Mouse (Mus musculus) limb, embryonic 10.5 days (tissue): ENCODE results near the gene Slc25a27. TPM values are rescaled to one million over a fixed set of nuclear protein-coding genes. Genes with fewer than 3 reads are reported as not detected.

Experiments
- DNase-seq: peaks from one replicate; pipeline ENCODE4 v3.0.0-alpha.2; 2017; ENCODE audit warnings: low spot score
- H3K27ac ChIP-seq: fragments of 300-500 bp; sonication (generic); 2 replicates; pipeline ENCODE4 v1.5.1; 2016; ENCODE audit warnings: mild to moderate bottlenecking
- H3K27me3 ChIP-seq: fragments of 300-500 bp; sonication (generic); 2 replicates; pipeline ENCODE4 v1.6.1; 2016; ENCODE audit warnings: low read depth, mild to moderate bottlenecking; ENCODE audit not compliant: poor library complexity, severe bottlenecking
- H3K36me3 ChIP-seq: fragments of 300-500 bp; sonication (generic); 2 replicates; pipeline ENCODE4 v1.6.1; 2016; ENCODE audit warnings: mild to moderate bottlenecking, moderate library complexity
- H3K4me1 ChIP-seq: fragments of 300-500 bp; sonication (generic); 2 replicates; pipeline ENCODE4 v1.6.1; 2016
- H3K4me3 ChIP-seq: fragments of 300-500 bp; sonication (generic); 2 replicates; pipeline ENCODE4 v1.5.1; 2016; ENCODE audit warnings: mild to moderate bottlenecking, moderate library complexity
- H3K9me3 ChIP-seq: fragments of 300-500 bp; sonication (generic); replicated peaks from 2 replicates; pipeline ENCODE4 v1.6.1; 2016; ENCODE audit warnings: mild to moderate bottlenecking
- WGBS: fragments of 180-500 bp; shearing (Covaris S2); methylation state at CpG from one replicate; pipeline ENCODE4 v1.1.7; 2016; 5-methylcytosine and 5-hydroxymethylcytosine counted together
- polyA plus RNA-seq: library from polyadenylated mRNA; unstranded; fragments of >200 nt; fragmentation: Nextera tagmentation; extraction: Ambion mirVana; gene quantifications from 2 replicates; pipeline ENCODE4 v1.2.1, GENCODE M21; 2016

Slc25a27 gene
- polyA plus RNA-seq, 1 experiment from 2014 or later = 35.8 TPM

DNA sequence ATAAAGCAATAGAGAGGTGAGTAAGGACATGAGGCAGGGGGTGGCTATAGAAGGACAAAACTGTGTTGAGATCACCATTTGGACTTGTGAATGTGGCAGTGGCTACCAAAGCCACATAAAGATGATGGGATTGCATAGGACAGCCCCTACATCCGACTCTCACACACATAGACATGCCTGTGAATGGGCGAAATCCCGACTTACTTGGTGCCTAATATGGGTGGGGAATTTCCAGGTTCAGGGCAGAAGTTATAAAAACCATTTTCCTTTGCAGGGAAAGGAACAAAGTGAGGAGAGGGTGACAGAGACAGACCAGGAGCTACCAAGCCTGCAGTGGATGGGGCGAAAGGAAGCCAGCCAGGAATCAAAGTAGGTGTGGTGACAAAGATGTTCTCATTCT lies 29.9 kb downstream of the Slc25a27 start:
- Histone ChIP-seq H3K36me3 (peaks cover 3% of the 10 kb centered on the region), H3K27ac (no peak overlapping the region), H3K4me1 (no peaks in the 10 kb centered on the region), H3K9me3 (no peaks in the 10 kb centered on the region), H3K27me3 (0 out of 2 replicates have a peak, but pooled peaks cover 5% of the 10 kb centered on the region), H3K4me3 (no peak overlapping the region)
- WGBS = 88% methylated on average over 4 of the region's 4 CpGs
- no peak for DNase-seq

DNA sequence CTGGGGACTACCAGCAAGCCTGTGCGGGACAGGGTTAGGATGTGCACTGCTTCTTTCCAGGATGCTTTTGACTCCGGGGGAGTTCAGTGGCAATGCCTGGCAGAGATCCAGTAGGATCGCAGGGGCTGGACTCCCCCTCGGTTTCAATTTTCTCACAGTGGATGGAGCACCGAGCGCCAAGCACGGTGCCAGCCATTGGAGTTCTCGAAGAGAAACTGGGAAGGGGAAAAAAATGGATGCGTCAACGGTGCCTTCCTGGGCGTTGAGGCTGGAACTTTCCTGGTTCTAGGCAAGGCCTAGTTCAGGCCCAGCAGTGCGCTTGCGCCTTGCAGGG lies 36.6 kb downstream of the Slc25a27 start:
- no peak for DNase-seq

DNA sequence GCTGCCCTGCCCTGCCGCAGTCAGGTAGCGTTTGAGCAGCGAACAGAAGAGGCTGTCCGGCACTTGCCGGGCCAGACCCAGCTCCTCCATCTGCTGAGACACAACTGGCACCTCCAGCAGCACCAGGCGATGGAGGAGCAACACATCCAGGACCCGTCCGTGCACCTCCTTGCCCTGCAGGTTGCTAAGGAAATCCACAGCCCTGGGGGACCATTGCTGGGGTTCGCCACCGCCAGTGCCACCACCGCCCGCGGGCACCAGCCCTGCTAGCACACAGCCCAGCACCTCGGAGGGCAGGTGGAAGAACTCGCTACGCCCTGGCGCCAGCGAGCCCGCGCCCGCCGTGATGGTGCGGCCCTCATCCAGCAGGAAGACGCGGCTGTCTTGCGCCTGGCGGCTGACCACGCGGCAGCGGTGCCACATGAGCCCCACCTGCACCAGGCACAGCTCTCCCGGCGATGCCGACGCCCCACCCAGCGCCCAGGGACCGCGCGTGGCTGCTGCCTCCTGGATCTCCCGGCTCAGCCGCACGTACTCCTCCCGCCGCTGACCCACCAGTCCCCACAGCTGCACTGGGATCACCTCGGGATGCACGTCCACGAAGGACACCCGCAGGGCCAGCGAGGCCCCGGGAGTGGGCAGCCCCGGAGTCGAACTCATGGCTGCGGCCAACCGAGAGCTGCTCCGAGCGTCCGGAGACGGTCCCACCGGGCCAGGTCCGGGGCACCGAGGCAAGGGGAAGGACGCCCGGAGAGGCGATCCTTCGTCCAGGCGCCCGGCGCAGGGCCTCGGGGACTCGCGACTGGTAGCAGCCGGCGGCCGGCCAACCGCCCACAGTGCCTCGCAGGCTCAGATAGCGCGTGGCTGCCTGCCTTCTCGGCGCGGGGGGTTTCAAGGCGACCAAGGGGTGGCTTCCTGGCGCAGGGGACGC lies 37.3 kb downstream of the Slc25a27 start, which contains the start of gene Tdrd6:
Tdrd6 (minus strand) TSS at position 804 of the 931 bp plus-strand sequence.
- H3K4me1 ChIP-seq = peaks cover 13% of the 10 kb centered on the region
- H3K36me3 ChIP-seq = no peaks in the 10 kb centered on the region
- peak within 1 kb of the TSS; percentile 38 for H3K27ac ChIP-seq
- DNase-seq = peak; percentile 64
- peak within 1 kb of the TSS; percentile 50 for H3K4me3 ChIP-seq
- H3K9me3 ChIP-seq = no peaks in the 10 kb centered on the region
- WGBS = 5% methylated on average over 82 of the region's 83 CpGs
- H3K27me3 ChIP-seq = peaks cover 60% of the 10 kb centered on the region

More for the DNA sequence above, 36.6 kb downstream of the Slc25a27 start:
- 56% methylated on average over 13 of the region's 13 CpGs for whole genome bisulfite sequencing
- Histone ChIP-seq H3K27ac (peak overlapping the region; percentile 38; the same call in 1 of the 2 replicates), H3K9me3 (no peaks in the 10 kb centered on the region), H3K4me1 (peaks cover 13% of the 10 kb centered on the region), H3K27me3 (peaks cover 60% of the 10 kb centered on the region), H3K4me3 (peak overlapping the region; percentile 50), H3K36me3 (no peaks in the 10 kb centered on the region)

DNA sequence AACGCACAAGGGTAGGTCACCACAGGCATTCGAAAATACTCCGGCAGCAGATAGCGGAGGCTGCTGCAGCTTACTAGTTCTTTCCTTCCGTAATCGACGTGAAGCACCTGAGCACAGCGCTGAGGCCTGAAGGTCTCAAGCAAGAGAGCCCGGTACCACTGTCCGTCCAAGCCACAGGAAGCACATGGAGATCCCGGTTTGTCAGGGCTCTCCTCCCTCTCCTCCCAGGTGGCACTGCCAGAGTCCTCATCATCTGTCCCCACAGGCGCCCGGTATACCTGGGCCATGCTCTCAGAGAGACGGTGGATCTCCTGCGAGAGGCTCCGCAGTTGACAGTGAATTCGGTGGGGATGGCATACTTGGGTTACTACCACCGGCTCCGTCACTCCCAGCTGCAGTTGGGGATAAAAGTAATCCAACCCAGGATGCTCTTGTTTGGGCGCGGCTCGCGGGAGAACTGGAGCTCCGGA lies 38.0 kb downstream of the Slc25a27 start:
- DNase-seq = peak; percentile 44
- Histone ChIP-seq H3K36me3 (no peaks in the 10 kb centered on the region), H3K9me3 (no peaks in the 10 kb centered on the region), H3K27me3 (peaks cover 60% of the 10 kb centered on the region), H3K4me1 (peaks cover 13% of the 10 kb centered on the region), H3K27ac (no peak overlapping the region), H3K4me3 (peak overlapping the region; percentile 50)
- 20% methylated on average over 24 of the region's 24 CpGs for WGBS

DNA sequence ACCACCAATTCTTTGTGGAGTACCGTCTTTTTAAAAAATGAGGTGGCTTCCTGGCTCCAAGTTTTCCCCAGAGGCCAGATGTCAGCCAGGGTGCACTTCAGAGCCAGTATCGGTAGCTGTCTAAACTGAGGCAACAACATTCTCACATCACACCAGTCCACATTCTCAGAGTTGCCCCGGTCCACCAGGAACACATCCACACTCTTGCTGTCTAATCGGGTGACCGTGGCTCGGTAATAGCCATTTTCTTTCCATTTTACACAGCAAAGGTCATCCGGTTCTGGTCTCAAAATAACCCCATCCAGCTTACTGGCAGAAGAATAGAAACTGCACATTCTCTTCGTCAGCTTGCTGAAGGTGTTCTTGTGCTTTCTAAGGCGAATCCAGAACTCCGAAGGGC lies 38.8 kb downstream of the Slc25a27 start:
- Histone ChIP-seq H3K4me1 (peaks cover 13% of the 10 kb centered on the region), H3K36me3 (no peaks in the 10 kb centered on the region), H3K4me3 (no peak overlapping the region), H3K9me3 (no peaks in the 10 kb centered on the region), H3K27ac (no peak overlapping the region), H3K27me3 (peaks cover 60% of the 10 kb centered on the region)
- DNase-seq = no peak
- 88% methylated on average over 10 of the region's 10 CpGs for WGBS

DNA sequence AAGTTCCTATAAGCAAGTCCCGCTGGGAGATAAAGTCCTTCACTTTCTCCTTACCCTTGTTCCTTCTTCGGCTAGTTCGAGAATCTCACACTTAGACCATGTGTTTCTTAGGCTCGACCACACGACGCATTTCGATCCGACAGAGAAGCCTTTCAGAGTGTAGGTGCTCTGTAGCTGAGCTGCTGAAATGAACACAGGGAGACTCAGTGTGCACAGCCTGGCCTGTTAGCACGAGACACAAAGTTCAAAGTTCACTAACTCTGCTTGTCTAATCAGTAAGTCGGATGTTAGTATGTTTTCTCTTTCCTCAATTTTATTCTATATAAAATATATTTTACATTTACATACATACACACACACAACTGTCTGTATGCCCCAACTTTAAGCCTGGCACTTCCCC lies 44.9 kb downstream of the Slc25a27 start:
- H3K9me3 ChIP-seq = no peaks in the 10 kb centered on the region
- no peaks in the 10 kb centered on the region for H3K36me3 ChIP-seq
- DNase-seq = no peak
- H3K4me3 ChIP-seq = no peak overlapping the region
- no peak overlapping the region for H3K27ac ChIP-seq
- 89% methylated on average over 10 of the region's 10 CpGs for WGBS
- no peaks in the 10 kb centered on the region for H3K4me1 ChIP-seq
- peaks cover 5% of the 10 kb centered on the region; the same call in 1 of the 2 replicates for H3K27me3 ChIP-seq

DNA sequence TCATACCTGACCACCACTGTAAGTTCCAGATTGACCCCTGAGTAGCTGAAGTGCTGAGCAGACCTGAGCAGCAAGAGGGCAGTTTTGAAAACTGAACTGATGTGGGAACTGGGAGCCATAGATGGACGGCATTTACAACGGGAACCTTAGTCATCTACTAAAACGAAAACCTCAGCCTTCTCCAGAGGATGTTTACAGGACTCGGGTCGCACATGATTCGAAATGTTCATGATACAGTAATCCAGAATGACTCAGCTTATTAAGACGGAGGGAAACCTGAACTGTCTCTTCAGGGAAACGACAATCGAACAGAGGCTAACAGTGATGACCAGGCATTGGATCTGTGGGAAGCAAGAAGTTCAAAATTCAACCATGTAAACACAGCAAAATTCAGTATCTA lies 47.9 kb downstream of the Slc25a27 start:
- H3K36me3 ChIP-seq = no peaks in the 10 kb centered on the region
- no peaks in the 10 kb centered on the region for H3K9me3 ChIP-seq
- DNase-seq = no peak
- H3K27ac ChIP-seq = no peak overlapping the region
- 95% methylated on average over 9 of the region's 9 CpGs for WGBS
- no peak overlapping the region for H3K4me3 ChIP-seq
- H3K4me1 ChIP-seq = no peaks in the 10 kb centered on the region
- H3K27me3 ChIP-seq = no peaks in the 10 kb centered on the region

DNA sequence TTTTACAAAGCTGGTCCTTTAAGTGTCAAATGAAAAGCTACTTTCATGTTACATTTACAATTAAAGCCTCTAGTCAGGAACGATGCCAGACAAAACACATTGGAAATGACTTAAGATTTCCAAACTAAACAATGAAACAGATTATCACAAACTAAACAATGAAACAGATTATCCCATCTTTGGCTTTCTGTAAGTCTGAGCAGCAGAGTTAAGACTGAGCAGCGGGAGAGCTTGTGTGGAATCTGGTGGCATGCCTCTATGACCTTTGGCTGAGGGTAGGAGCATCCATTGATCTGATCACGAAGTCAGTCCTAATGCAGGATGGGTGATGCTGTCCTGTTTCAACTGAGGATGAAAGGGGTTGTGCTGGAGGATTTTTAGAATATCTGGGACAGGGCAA lies 54.8 kb downstream of the Slc25a27 start:
- WGBS = 82% methylated on average over 3 of the region's 3 CpGs
- no peaks in the 10 kb centered on the region for H3K4me1 ChIP-seq
- H3K27ac ChIP-seq = no peak overlapping the region
- no peak overlapping the region for H3K4me3 ChIP-seq
- no peak for DNase-seq
- H3K9me3 ChIP-seq = no peaks in the 10 kb centered on the region
- H3K36me3 ChIP-seq = no peaks in the 10 kb centered on the region
- H3K27me3 ChIP-seq = no peaks in the 10 kb centered on the region

DNA sequence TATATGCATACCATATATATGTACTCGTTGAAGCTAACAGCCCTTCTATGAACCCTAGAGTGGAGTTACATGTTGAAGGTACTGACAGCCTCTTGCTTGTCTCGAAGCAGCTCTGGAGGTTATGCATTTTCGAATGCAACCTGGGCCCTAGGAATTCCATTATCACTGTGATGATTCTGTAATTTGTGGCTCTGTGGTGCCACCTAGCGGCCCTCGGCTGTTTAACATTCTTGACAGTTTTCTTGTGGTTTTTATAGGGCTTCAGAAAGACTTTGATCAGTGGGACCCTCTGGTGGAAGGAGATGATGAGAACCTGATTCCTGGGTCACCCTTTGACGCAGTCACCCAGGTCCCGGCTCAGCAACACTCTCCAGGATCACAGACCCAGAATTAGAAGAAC lies 55.4 kb downstream of the Slc25a27 start:
- Histone ChIP-seq H3K4me3 (no peak overlapping the region), H3K36me3 (no peaks in the 10 kb centered on the region), H3K27me3 (no peaks in the 10 kb centered on the region), H3K4me1 (no peaks in the 10 kb centered on the region), H3K27ac (no peak overlapping the region), H3K9me3 (no peaks in the 10 kb centered on the region)
- 28% methylated on average over 7 of the region's 7 CpGs for WGBS
- DNase-seq = peak; percentile 81

DNA sequence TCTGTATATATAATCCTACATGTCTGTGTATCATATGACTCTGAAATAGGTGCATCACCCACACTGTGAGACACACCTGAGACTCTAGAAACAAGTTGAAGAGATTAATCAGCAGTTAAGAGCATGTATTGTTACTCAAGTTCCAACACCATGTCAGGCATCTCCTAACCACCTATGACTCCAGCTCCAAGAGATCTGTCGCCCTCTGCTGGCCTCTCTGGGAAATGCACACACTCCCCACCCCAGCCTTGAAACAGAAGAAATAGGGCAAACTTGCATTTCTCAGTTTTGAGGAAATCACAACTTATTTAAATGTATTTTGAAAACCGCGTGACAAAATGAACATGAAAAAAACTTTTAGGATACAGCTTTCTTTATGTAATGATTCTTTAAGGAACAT lies 60.3 kb downstream of the Slc25a27 start:
- H3K36me3 ChIP-seq = no peaks in the 10 kb centered on the region
- no peak overlapping the region for H3K4me3 ChIP-seq
- DNase-seq = peak; percentile 86
- no peaks in the 10 kb centered on the region for H3K9me3 ChIP-seq
- 18% methylated on average over 3 of the region's 3 CpGs for WGBS
- no peaks in the 10 kb centered on the region for H3K27me3 ChIP-seq
- H3K27ac ChIP-seq = no peak overlapping the region
- no peaks in the 10 kb centered on the region for H3K4me1 ChIP-seq

DNA sequence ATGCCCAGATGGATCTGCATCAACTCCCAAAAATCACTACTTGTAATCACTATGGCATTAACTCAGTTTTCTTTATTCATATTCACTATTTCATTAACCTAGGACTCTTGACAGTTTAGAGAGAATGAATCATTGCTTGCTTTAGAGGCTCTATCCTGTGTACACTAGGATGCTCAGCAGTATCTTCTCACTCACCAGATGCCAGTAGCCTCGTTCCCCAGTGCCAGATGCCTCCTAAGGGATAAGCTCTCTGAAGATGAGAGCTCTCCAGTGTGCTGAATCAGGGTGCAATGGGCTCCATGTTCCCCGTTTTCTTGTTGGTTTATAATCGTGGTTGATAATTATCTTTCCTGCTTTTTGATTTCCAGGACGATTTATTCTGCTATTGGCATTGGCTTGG lies 68.3 kb downstream of the Slc25a27 start:
- 67% methylated on average over 4 of the region's 4 CpGs for WGBS
- Histone ChIP-seq H3K4me3 (no peak overlapping the region), H3K27ac (no peak overlapping the region), H3K36me3 (no peaks in the 10 kb centered on the region), H3K4me1 (no peaks in the 10 kb centered on the region), H3K9me3 (no peaks in the 10 kb centered on the region), H3K27me3 (no peaks in the 10 kb centered on the region)
- no peak for DNase-seq

DNA sequence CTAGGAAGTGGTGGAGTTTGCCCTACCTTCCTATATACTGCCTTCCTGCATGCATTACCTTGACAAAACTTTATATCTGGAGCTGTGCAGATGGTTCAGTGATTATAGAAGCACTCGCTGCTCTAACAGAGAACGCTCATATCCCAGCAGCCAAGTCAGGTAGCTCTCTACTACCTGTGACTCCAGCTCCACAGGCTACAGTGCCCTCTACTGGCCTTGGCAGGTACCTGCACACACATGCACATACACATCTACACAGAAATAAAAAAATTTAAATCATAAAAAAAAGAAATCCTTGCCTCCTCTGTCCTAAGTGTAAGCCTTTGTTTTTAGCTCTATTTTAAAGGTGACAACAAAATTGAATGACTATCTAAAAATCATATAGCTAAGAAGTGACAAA lies 69.3 kb downstream of the Slc25a27 start:
- no peak overlapping the region for H3K27ac ChIP-seq
- no peak overlapping the region for H3K4me3 ChIP-seq
- no peak for DNase-seq
- H3K36me3 ChIP-seq = no peaks in the 10 kb centered on the region
- WGBS = 97% methylated on average over 2 of the region's 2 CpGs
- H3K27me3 ChIP-seq = no peaks in the 10 kb centered on the region
- no peaks in the 10 kb centered on the region for H3K9me3 ChIP-seq
- H3K4me1 ChIP-seq = no peaks in the 10 kb centered on the region
